Mouse (Mus musculus): ENCODE measurements at regions not wholly inside any gene's neighbourhood (a gene's known extent, or its start where the extent isn't known, plus 50 kb on each side); places are given as distances from the start of the nearest gene placed in this dataset.

- no peaks in the 10 kb centered on the region for H3K9me3 ChIP-seq (replicated peaks; ENCODE audit: control insufficient read depth, low read length)
- H3K27ac ChIP-seq (replicated peaks; ENCODE audit: low read depth, low read length) = no peak overlapping the region
- H3K9ac ChIP-seq (replicated peaks; ENCODE audit: low read length) = no peak overlapping the region
- ATAC-seq (replicated peaks; ENCODE audit: insufficient number of reproducible peaks, low FRiP score, low TSS enrichment, low read depth) = no peak
- no peak overlapping the region for H3K4me2 ChIP-seq (ENCODE audit: low read depth, low read length)
- no peak overlapping the region for H3K4me3 ChIP-seq (ENCODE audit: low read depth, low read length)
- no peaks in the 10 kb centered on the region for H3K36me3 ChIP-seq (replicated peaks; ENCODE audit: control insufficient read depth, insufficient read depth, low read depth, low read length)
- 33% methylated on average over 2 of the region's 2 CpGs for WGBS
- no peaks in the 10 kb centered on the region for H3K4me1 ChIP-seq (ENCODE audit: control insufficient read depth, insufficient read depth, low read length)
- DNase-seq (ENCODE audit: low spot score) = no peak
- H3K27me3 ChIP-seq (ENCODE audit: control insufficient read depth, insufficient read depth, low read length) = no peaks in the 10 kb centered on the region
These were observed 112.9 kb downstream of the Ankrd50 start for GRCm38 (mm10) chr3:38371702-38372101.

- Histone ChIP-seq H3K36me3 (replicated peaks; ENCODE audit: control insufficient read depth, insufficient read depth, low read depth, low read length) (no peaks in the 10 kb centered on the region), H3K27me3 (ENCODE audit: control insufficient read depth, insufficient read depth, low read length) (no peaks in the 10 kb centered on the region), H3K4me1 (ENCODE audit: control insufficient read depth, insufficient read depth, low read length) (no peaks in the 10 kb centered on the region), H3K9me3 (replicated peaks; ENCODE audit: control insufficient read depth, low read length) (no peaks in the 10 kb centered on the region), H3K27ac (replicated peaks; ENCODE audit: low read depth, low read length) (no peak overlapping the region), H3K9ac (replicated peaks; ENCODE audit: low read length) (no peak overlapping the region), H3K4me3 (ENCODE audit: low read depth, low read length) (no peak overlapping the region), H3K4me2 (ENCODE audit: low read depth, low read length) (no peak overlapping the region)
- WGBS = 94% methylated on average over 4 of the region's 4 CpGs
- ATAC-seq (replicated peaks; ENCODE audit: insufficient number of reproducible peaks, low FRiP score, low TSS enrichment, low read depth) (no peak), DNase-seq (ENCODE audit: low spot score) (no peak)
These were observed 120.8 kb downstream of the Ankrd50 start for GRCm38 (mm10) chr3:38363888-38364287.

- Histone ChIP-seq H3K4me2 (ENCODE audit: low read depth, low read length) (no peak overlapping the region), H3K27ac (replicated peaks; ENCODE audit: low read depth, low read length) (no peak overlapping the region), H3K27me3 (ENCODE audit: control insufficient read depth, insufficient read depth, low read length) (no peaks in the 10 kb centered on the region), H3K4me1 (ENCODE audit: control insufficient read depth, insufficient read depth, low read length) (no peaks in the 10 kb centered on the region), H3K9me3 (replicated peaks; ENCODE audit: control insufficient read depth, low read length) (no peaks in the 10 kb centered on the region), H3K36me3 (replicated peaks; ENCODE audit: control insufficient read depth, insufficient read depth, low read depth, low read length) (no peaks in the 10 kb centered on the region), H3K9ac (replicated peaks; ENCODE audit: low read length) (no peak overlapping the region), H3K4me3 (ENCODE audit: low read depth, low read length) (no peak overlapping the region)
- DNase-seq (ENCODE audit: low spot score) = no peak
- 81% methylated on average over 4 of the region's 4 CpGs for WGBS
- ATAC-seq (replicated peaks; ENCODE audit: insufficient number of reproducible peaks, low FRiP score, low TSS enrichment, low read depth) = no peak
These were observed 123.2 kb downstream of the Ankrd50 start for GRCm38 (mm10) chr3:38361411-38361810.

- no peak overlapping the region for H3K27ac ChIP-seq (replicated peaks; ENCODE audit: low read depth, low read length)
- ATAC-seq (replicated peaks; ENCODE audit: insufficient number of reproducible peaks, low FRiP score, low TSS enrichment, low read depth) (no peak), DNase-seq (ENCODE audit: low spot score) (no peak)
- no peak overlapping the region for H3K4me3 ChIP-seq (ENCODE audit: low read depth, low read length)
- no peaks in the 10 kb centered on the region for H3K9me3 ChIP-seq (replicated peaks; ENCODE audit: control insufficient read depth, low read length)
- whole genome bisulfite sequencing = 28% methylated on average over 5 of the region's 5 CpGs
- no peak overlapping the region for H3K9ac ChIP-seq (replicated peaks; ENCODE audit: low read length)
- H3K36me3 ChIP-seq (replicated peaks; ENCODE audit: control insufficient read depth, insufficient read depth, low read depth, low read length) = no peaks in the 10 kb centered on the region
- no peaks in the 10 kb centered on the region for H3K4me1 ChIP-seq (ENCODE audit: control insufficient read depth, insufficient read depth, low read length)
- H3K4me2 ChIP-seq (ENCODE audit: low read depth, low read length) = no peak overlapping the region
- no peaks in the 10 kb centered on the region for H3K27me3 ChIP-seq (ENCODE audit: control insufficient read depth, insufficient read depth, low read length)
These were observed 123.7 kb downstream of the Ankrd50 start for GRCm38 (mm10) chr3:38360974-38361373.

GRCm38 (mm10) chr3:38360421-38360921 lies 124.2 kb downstream of the Ankrd50 start:
- no peaks in the 10 kb centered on the region for H3K27me3 ChIP-seq (ENCODE audit: control insufficient read depth, insufficient read depth, low read length)
- no peak; the same call in 1 of the 2 replicates for ATAC-seq (replicated peaks; ENCODE audit: insufficient number of reproducible peaks, low FRiP score, low TSS enrichment, low read depth)
- 5% methylated on average over 3 of the region's 3 CpGs for WGBS

GRCm38 (mm10) chr3:38357905-38358491 lies 126.6 kb downstream of the Ankrd50 start:
- Histone ChIP-seq H3K36me3 (replicated peaks; ENCODE audit: control insufficient read depth, insufficient read depth, low read depth, low read length) (no peaks in the 10 kb centered on the region), H3K9me3 (replicated peaks; ENCODE audit: control insufficient read depth, low read length) (no peaks in the 10 kb centered on the region)
- DNase-seq (ENCODE audit: low spot score) = no peak

More at GRCm38 (mm10) chr3:38360421-38360921, 124.2 kb downstream of the Ankrd50 start:
- no peak overlapping the region for H3K4me3 ChIP-seq (ENCODE audit: low read depth, low read length)
- no peak overlapping the region for H3K27ac ChIP-seq (replicated peaks; ENCODE audit: low read depth, low read length)
- no peak overlapping the region for H3K9ac ChIP-seq (replicated peaks; ENCODE audit: low read length)
- no peak overlapping the region for H3K4me2 ChIP-seq (ENCODE audit: low read depth, low read length)
- no peaks in the 10 kb centered on the region for H3K36me3 ChIP-seq (replicated peaks; ENCODE audit: control insufficient read depth, insufficient read depth, low read depth, low read length)
- DNase-seq (ENCODE audit: low spot score) = peak; percentile 48
- H3K4me1 ChIP-seq (ENCODE audit: control insufficient read depth, insufficient read depth, low read length) = no peaks in the 10 kb centered on the region
- no peaks in the 10 kb centered on the region for H3K9me3 ChIP-seq (replicated peaks; ENCODE audit: control insufficient read depth, low read length)

GRCm38 (mm10) chr3:38344283-38344682 lies 140.4 kb downstream of the Ankrd50 start:
- no peaks in the 10 kb centered on the region for H3K27me3 ChIP-seq (ENCODE audit: control insufficient read depth, insufficient read depth, low read length)
- no peak overlapping the region for H3K27ac ChIP-seq (replicated peaks; ENCODE audit: low read depth, low read length)
- no peaks in the 10 kb centered on the region for H3K4me1 ChIP-seq (ENCODE audit: control insufficient read depth, insufficient read depth, low read length)
- WGBS = 24% methylated on average over 2 of the region's 2 CpGs
- no peaks in the 10 kb centered on the region for H3K36me3 ChIP-seq (replicated peaks; ENCODE audit: control insufficient read depth, insufficient read depth, low read depth, low read length)
- no peak overlapping the region for H3K9ac ChIP-seq (replicated peaks; ENCODE audit: low read length)
- H3K4me3 ChIP-seq (ENCODE audit: low read depth, low read length) = no peak overlapping the region
- DNase-seq (ENCODE audit: low spot score) (no peak), ATAC-seq (replicated peaks; ENCODE audit: insufficient number of reproducible peaks, low FRiP score, low TSS enrichment, low read depth) (no peak)
- no peaks in the 10 kb centered on the region for H3K9me3 ChIP-seq (replicated peaks; ENCODE audit: control insufficient read depth, low read length)
- no peak overlapping the region for H3K4me2 ChIP-seq (ENCODE audit: low read depth, low read length)

More at GRCm38 (mm10) chr3:38357905-38358491, 126.6 kb downstream of the Ankrd50 start:
- no peaks in the 10 kb centered on the region for H3K4me1 ChIP-seq (ENCODE audit: control insufficient read depth, insufficient read depth, low read length)
- no peak for ATAC-seq (replicated peaks; ENCODE audit: insufficient number of reproducible peaks, low FRiP score, low TSS enrichment, low read depth)
- H3K4me3 ChIP-seq (ENCODE audit: low read depth, low read length) = no peak overlapping the region
- H3K4me2 ChIP-seq (ENCODE audit: low read depth, low read length) = no peak overlapping the region
- H3K9ac ChIP-seq (replicated peaks; ENCODE audit: low read length) = no peak overlapping the region
- no peaks in the 10 kb centered on the region for H3K27me3 ChIP-seq (ENCODE audit: control insufficient read depth, insufficient read depth, low read length)
- no peak overlapping the region for H3K27ac ChIP-seq (replicated peaks; ENCODE audit: low read depth, low read length)
- WGBS = 32% methylated on average over 14 of the region's 14 CpGs

- WGBS = 97% methylated on average over 1 of the region's 1 CpGs
- no peaks in the 10 kb centered on the region for H3K9me3 ChIP-seq (replicated peaks; ENCODE audit: control insufficient read depth, low read length)
- no peaks in the 10 kb centered on the region for H3K27me3 ChIP-seq (ENCODE audit: control insufficient read depth, insufficient read depth, low read length)
- H3K4me3 ChIP-seq (ENCODE audit: low read depth, low read length) = no peak overlapping the region
- H3K36me3 ChIP-seq (replicated peaks; ENCODE audit: control insufficient read depth, insufficient read depth, low read depth, low read length) = no peaks in the 10 kb centered on the region
- H3K4me2 ChIP-seq (ENCODE audit: low read depth, low read length) = no peak overlapping the region
- DNase-seq (ENCODE audit: low spot score) = no peak
- H3K27ac ChIP-seq (replicated peaks; ENCODE audit: low read depth, low read length) = no peak overlapping the region
- ATAC-seq (replicated peaks; ENCODE audit: insufficient number of reproducible peaks, low FRiP score, low TSS enrichment, low read depth) = no peak
- H3K9ac ChIP-seq (replicated peaks; ENCODE audit: low read length) = no peak overlapping the region
- H3K4me1 ChIP-seq (ENCODE audit: control insufficient read depth, insufficient read depth, low read length) = no peaks in the 10 kb centered on the region
These were observed 143.0 kb downstream of the Ankrd50 start for GRCm38 (mm10) chr3:38341666-38342065.
